Mouse (Mus musculus) spleen, postnatal 14 days (tissue): ENCODE results near the gene Camkv.

Source experiments
- DNase-seq, 2 experiments: peaks; one replicate each; pipeline ENCODE4 v3.0.0; 2021 to 2022; ENCODE audit warnings: low spot score in 2 of 2

Gene Camkv

GRCm38 (mm10) chr9:107962916-107963315, 27.4 kb downstream of the Camkv start:
- DNase-seq, result no peak

DNA sequence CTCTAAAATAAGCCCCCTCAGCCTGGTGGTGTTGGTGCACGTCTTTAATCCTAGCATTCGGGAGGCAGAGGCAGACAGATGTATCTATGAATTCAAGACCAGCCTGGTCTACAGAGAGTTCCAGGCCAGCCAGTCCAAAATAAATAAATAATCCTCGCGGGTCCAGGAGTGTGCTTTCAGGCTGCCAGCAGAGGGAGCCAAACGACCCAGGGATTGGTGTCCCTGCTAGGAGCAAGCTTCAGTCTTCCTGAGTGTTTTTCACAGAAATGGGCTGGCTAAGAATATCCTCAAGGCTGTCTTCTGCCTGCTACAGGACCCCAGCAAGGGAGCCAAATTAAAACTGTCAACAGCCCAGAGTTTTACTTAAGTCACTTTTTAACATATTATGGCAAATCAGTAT, 28.2 kb downstream of the Camkv start:
- DNase-seq, result peak; percentile 60 to 76

DNA sequence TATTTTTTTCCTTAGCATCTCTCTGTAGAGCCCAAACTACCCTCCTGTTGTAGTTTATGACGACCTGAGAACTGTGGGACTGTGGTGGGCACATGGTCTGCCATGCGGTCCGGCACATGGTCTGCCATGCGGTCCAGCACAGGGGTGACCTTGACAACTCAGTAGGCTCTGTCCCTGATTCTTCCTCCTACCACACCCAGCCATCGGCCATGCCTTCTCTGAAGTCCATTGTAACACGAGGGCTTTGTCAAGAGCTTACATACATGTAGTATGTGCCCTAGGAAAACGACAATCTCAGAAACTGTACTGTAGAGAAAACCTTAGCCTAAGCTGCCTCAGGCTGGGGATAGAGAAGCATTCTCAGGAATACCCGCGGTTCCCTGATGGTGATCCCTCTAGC, 29.2 kb downstream of the Camkv start:
- no peak for DNase-seq

DNA sequence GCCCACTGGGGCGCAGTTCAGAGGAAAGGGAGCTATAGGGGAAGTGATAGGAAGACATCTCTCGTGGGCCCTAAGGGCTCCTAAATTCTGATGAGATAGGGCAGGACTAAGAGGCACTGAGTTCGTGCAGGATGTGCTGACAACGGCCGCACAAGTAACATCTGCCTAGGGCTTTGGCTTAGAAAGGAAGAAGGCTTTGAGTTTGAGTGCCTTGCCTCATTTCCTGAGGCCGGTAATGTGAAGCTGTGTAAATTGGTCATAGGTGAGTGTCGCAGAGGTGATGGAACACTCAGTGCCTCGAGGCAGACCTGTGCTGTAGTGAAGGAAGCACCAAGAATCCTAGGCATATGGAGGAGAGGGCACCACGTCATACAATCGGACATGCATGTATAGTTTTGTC, 31.2 kb downstream of the Camkv start:
- no peak for DNase-seq

- no peak for DNase-seq
These were observed 32.0 kb downstream of the Camkv start for GRCm38 (mm10) chr9:107967437-107967836.

- DNase-seq, result no peak
These were observed 33.1 kb downstream of the Camkv start for GRCm38 (mm10) chr9:107968531-107968930.

DNA sequence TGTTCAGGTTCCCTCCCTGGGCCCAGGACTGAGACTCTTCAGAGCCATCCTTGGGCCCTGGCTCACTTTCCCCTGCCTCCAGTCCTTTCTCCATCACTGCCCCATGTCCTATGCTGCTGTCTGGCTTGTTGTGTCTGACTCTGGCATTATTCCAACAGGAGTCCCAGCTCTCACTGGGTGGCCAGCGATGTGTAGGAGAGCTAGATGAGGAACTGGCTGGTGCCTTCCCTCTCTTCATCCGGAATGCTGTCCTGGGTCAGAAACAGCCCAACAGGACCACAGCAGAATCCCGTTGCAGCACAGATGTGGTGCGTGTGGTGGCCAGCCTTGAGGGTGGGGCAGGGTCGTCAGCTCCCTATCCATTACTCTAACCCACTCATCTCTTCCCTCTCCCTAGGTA, 34.8 kb downstream of the Camkv start:
- no peak for DNase-seq

DNA sequence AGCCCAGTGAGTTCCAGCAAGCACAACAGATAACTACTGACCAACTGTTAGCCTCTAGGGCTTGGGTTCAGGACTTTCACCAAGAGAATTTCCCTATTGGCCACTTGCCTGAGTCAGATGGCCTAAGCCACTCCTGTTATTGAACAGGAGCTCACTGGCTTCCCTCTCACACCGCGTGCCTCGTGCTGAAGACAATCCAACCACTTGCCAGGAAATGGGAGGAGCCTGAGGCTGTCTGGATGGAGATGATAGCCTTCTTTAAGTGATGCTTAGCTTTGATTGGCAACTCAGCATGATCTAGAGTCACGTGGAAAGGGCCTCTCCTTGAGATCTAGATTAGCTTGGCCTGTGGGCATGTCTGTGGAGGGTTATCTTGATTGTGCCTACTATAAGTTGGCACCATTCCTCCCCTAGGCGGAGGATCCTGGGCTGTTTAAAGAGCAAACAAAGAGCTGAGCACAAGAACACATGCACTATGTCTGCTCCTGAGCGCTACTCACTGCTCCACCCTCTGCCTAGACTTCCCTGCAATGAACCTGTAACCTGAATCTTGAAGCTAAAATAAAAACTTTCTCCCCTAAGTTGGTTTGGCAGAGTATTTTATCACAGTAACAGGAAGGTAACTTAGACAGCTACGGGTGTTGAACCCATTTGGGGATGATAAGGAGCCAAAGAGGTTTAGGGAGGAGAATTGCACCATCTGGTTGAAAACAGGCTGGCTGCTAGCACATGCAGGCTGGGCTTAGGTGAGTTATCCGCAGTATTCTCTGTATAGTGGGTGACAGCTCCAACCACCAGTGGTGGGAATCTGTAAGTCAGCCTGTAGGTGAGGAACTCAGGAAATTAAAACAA, 36.4 kb downstream of the Camkv start:
- DNase-seq, result peak in 1 of 2 experiments; percentile 34

GRCm38 (mm10) chr9:107974491-107975171, 39.2 kb downstream of the Camkv start:
- DNase-seq, result no peak

DNA sequence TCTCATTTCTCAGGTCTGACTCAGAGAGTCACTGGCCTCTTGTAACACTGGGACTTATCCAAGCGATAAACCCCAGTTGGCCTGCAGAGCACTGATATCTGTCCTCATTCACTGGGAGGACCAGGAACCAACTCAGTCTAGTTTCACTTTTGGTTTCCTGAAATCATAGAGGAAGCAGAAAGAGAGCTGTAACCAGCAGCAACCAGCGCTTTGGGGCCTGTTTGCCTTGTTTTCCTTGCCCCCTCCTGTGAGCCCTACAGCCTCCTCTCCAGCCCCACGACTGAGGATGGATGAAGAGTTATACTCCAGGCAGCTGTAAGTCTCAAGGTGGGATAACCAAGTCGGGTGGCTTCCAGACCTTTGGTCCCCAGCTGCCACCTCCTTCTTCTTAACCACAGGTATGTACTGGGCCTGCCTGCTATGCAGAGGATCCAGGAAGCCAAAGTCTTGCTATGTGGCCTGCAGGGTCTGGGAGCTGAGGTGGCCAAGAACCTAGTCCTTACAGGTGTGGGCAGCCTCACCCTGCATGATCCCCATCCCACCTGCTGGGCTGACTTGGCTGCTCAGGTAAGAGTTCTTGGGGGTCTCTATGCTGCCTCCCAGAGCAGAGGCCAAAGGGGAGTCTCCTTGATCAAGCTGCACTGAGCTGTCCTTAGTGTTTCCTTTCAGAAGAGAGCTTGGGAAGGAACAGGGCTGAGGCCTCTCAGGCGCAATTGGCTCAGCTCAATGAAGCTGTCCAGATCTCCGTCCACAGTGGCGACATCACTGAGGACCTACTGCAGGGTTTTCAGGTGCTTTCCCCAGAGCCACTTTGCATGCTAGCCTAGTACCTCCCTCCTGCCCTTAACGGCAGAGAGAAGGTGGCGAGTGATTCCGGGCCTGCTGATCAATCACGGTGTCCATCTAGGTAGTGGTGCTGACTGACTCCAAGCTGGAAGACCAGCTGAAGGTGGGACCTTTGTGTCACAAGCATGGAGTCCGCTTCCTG, 40.2 kb downstream of the Camkv start, which contains the start of gene Uba7:
TSS of gene Uba7 (plus strand) at position 107 of the 988 bp plus-strand sequence.
- DNase-seq, result peak in 1 of 2 experiments; percentile 35

GRCm38 (mm10) chr9:107978815-107979214, 43.3 kb downstream of the Camkv start:
- no peak for DNase-seq

DNA sequence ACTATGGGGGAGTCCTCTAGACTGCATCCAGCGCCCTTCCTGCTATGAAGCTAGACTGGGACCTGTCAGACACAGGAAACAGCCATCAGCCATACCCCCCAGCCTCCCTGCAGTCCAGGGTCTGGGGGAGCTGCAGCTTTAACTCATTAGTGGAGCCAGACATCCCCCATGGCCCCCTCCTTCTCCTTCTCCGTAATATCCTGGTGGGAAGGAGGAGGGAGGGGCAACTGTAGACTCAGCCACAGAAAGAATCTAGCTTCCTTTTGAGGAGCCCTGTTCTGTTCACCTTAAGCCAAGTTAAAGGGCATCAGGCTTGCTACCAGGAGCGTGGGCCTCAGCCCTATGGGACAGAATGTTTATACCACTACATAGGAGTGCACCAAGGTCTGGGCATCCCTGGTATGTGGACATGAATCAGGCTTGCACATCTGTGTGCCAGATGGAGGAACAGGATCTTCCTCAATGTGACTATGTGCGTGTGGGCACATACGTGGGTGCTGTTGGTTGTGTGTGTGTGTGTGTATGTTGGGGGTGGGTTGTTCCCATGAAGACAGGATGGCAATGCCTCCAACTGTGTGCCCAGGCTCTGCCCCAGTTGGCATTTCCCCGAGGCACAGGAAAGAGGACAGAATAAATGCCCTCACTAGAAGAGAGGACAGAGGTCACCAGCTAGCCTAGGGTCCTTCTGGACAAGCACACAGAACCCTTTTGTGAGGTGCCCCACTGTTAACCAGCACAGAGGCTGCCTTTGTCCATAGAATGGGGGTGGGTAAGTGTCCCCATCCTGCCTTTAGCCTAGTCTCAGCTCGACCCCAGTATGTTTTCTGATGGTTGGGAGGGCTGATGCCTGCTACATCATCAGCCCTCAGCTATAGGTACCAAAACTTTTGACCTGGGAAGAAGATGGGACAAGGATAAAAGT, 46.5 kb downstream of the Camkv start:
- no peak for DNase-seq

DNA sequence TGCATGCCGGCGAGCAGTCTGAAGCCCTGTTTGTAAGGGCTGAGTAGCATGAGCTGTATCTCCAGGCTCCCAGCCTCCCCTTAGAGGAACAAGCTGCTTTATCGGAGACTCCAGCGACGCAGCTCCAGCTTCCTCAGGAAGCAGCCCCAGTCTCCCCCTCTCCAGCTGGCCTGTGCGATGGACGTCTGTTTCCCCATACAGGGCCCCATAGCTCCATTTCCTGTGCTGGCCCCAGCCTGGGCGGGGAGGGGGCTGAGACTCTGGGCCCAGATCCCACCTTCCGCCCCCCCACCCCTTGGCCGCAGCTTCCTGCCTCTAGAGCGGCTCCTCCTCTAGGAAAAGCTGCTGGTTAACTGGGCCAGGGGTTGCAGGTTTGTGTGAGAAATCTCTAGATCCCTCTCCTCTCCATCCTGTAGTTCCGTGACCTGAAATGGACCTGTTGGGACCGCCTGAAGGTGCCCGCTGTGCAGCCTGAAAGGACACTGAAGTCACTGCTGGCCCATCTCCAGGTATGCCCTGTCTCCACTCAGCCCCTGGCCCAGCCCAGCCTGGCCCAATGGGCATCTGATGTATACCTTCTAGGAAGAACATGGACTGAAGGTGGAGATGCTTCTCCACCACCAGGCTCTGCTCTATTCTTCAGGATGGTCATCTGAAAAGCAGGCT, 47.3 kb downstream of the Camkv start, which contains the start of gene Gm20661:
TSS of gene Gm20661 (plus strand) at position 378 of the 666 bp plus-strand sequence.
- peak; percentile 43 to 63 for DNase-seq

GRCm38 (mm10) chr9:107983421-107983890, 48.0 kb downstream of the Camkv start:
- DNase-seq, result peak; percentile 27 to 40

DNA sequence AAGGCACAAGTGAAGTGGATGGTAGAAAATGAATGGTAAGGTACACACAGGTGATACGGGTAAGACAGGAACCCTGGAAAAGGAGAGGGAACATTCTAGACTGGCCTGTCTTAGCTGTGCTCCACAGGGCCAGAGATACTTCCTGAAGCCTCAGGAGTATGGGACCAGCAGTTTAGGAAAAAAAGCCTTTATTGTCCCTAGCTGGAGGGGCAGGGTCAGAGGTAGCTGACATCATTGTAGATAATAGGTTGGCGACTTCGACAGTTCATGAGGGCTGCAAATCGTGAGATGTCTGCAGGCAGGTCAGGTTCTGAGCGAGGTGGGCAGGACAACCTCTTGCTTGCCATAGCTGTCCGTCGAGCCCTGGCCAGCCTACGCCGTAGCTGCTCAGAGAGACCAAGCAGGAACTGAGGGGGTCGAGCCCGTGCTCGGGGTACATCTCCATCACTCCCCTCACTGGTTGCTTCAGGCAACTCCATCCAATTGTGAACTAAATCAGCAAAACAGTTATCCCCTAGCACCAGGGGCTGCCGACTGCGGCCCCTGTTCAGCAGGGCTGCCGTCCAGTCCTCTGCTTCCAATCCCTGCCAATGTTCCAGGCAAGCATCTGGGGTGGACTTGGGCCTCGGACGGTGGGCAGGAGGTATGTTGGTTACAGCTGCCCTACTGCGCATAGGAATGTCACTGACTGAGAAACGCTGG, 48.7 kb downstream of the Camkv start:
- DNase-seq, result no peak

DNA sequence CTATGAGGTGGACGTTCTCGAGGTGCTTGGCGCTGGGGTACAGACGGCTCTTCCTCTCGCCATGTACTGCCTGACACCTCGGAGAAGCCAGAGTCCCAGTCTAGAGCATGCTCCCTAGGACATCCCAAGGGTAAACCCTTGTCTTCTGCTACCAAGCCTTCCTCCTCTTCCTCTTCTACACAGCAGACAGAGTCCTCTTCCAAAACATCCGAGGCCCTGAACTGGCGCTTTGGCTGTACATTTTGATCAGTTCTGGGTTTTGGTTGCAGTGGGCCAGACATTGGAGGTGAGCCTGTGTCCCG, 49.2 kb downstream of the Camkv start:
- no peak for DNase-seq

GRCm38 (mm10) chr9:107985131-107986119, 50.0 kb downstream of the Camkv start, which contains the start of gene Inka1:
TSS of gene Inka1 (minus strand) at chr9:107985879.
- DNase-seq, result peak; percentile 88 to 91

GRCm38 (mm10) chr9:107986376-107986775, 50.9 kb downstream of the Camkv start:
- peak; percentile 64 to 73 for DNase-seq
